Mouse (Mus musculus): Measurements from ENCODE around the gene Myo6.

GRCm38 (mm10) chr9:80266507-80266906 lies 101.7 kb downstream of the Myo6 start:
- TF ChIP-seq CTCF (IDR thresholded peaks at IDR 0.05; ENCODE audit: borderline replicate concordance, control insufficient read depth, extremely low read depth, insufficient read depth, low read length, poor library complexity), result no peak
- TF ChIP-seq POLR2A (IDR thresholded peaks at IDR 0.05; ENCODE audit: control insufficient read depth, extremely low read depth, insufficient read depth, low read length, poor library complexity), result no peak
